Mouse (Mus musculus): ENCODE measurements around the gene Unc119b.
"Not testable (repeated sequence)": the region's sequence is repeated elsewhere in the genome, so short reads cannot be mapped to it uniquely, and the experiment has no call there.

Gene Unc119b

DNA sequence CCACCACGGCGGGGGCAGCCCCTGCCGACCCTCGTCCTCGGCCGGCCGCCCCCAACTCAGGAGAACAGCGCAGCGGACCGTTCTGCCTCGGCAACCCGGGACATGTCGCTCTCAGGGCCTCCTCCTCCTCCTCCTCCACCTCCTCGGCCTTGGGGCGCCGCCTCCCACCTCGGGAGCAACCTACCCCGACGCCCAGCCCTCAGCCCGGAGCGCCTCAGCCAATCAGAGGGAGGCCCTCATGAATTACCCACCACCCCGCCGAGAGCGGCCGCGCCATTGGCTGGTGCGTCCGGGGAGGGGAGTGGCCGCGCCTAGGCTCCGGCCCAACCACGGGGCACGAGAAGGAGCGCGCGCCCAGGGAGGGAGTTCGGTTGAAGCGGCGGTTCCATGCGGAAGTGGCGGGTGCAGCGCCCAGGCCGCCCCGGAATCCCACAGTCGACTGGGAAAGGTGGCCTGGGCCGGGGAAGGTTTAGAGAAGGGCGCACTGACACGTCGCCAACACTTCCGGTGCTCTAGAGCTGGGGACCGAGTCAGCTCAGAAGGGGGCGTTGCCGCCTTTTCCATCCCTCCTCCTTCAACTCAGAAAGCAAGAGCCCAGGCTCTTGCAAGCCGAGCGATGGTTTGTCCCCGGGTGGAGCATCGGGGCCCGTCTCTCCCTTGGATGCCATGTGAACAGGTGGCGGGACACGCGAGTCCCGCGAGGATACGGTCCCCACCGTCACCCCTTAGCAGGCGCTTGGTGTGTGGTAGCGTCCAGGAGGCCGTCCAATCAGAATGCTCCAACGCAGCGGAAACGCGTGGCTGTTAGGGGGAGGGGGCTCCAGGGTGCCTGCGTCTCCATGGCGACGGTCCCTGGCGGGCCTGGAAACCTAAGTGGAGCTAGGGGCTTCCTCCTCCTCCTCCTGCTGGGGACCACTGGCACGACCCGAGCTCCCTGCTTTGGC lies 23.5 kb upstream of the Unc119b start, which contains the start of gene Mlec:
Gene Mlec, minus strand, starts transcription at position 140 of the 944 bp plus-strand sequence.
- peak; percentile 99 for DNase-seq (ENCODE audit: low spot score)

DNA sequence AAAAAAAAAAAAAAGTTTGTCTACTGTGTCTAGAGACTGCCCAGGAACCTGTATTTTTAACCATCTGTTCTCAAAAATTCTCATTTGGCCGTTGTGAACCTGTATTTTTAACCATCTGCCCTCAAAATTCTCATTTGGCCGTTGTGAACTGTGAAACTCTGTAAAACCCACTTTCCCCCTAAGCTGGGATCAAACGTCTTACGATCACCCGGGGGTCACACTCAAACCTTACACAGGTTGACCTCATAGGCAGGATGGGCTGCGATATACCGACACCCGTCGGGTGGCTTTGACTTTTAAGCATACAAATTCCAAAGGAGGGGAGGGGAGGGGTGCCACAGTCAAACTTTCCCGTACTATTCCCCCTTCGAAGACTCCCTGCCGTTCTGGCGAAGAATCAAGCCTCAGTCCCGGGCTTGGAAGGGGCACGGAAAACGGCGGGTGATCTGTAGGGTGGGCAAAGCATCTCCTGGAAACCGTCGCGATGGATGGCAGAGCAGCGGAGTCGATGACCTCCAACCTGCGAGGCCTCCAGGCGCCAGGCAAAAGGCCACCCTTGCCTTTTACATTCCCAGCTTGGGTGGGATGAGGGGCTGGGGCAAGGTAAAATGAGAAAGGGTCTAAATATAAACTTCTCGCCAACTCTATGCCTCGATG lies 22.3 kb upstream of the Unc119b start:
- no peak for DNase-seq (ENCODE audit: low spot score)

DNA sequence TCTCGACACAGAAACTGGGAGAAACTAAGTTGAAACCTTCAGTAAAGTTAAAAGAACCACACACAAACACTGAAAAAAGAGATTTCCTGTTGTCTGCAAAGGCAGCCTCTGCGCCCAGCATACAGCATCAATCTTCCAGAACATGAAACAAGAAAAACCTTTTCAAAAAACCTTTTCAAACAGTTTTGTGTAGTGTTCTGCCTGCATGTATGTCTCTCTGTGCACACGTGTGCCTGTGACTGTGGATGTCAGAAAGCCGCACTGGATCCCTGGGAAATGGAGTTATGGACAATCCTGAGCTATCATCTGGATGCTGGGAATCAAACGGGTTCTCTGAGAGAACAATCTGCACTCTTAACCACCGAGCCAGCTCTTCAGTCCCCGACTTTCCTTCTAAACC lies 21.6 kb upstream of the Unc119b start:
- DNase-seq (ENCODE audit: low spot score): no peak

DNA sequence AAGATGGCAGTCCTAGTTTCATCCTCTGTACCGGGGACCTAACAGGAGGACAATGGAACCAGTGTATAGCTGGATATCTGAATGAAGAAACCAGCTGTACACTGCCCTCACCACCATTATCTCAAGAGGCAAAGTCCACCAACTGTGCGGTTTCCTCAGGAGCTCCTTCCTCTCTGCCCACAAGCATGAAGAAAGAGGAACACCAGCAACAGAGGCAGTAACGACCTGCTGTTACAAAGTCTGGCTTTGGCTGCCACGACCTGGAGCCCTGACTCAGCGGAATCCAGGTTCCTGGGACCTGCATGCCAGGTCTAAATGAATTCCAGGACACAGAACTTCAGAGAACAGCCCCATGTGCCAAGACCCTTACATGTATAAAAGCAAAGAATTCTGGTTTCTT lies 21.1 kb upstream of the Unc119b start:
- no peak for DNase-seq (ENCODE audit: low spot score)

DNA sequence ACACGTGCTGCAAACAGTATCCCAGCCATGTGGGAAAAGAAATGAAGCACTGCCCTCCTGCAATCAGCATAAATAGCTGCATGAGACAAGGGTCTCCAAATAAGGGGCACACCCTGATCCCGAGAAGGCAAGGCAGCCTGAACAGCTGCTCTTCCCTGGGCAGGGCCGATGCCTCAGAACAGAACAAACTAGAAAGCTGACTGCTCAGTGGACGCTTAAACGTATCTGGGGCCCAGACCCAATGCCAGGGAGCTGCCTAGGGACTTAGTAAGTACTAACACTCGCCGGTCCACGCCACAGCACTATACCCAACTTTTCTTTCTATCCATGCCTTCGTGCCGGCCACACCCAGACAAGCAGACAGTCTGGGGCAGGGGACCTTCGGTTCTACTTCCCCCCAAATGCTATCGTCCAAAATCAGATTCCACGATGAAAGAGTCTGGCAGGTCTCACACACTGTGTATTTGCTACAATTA lies 20.4 kb upstream of the Unc119b start:
- no peak for DNase-seq (ENCODE audit: low spot score)

DNA sequence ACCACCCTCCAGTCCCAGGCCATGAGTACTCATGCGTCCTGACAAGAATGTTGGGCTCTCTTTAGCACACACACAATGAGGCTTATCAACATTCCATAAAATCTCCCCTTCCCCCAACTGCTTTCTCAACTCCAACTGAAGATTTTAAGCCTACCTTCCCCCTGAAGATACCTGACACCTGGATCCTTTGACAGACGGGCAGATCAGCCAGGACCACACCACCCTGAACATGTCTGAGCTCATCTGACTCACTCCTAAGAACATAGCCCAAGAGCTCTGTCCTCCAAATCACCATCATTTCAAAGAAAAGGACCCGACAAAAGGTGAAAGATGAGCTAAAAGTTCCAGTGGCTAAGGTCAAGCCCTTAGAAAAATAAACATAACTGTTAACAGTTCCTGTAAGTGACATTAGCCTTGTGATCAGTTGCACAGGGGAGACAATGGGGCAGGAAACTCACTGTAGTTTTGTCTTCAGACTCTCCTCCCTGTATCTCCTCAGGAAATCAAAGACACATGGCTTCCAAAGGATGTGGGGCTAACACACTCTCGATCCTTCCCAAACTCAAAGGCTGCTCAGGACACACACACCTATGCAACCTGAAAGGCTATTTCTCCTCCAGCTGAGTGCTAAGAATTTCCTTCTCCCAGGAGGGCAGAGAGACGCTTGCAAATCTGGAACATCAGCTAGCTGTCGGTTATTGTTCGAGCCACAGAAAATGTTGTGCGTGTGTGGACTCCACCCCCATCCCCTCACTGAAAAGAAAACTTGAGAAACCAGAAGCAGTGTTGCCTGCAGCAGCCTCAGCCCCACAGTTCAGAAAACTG lies 17.6 kb upstream of the Unc119b start:
- DNase-seq (ENCODE audit: low spot score): no peak

DNA sequence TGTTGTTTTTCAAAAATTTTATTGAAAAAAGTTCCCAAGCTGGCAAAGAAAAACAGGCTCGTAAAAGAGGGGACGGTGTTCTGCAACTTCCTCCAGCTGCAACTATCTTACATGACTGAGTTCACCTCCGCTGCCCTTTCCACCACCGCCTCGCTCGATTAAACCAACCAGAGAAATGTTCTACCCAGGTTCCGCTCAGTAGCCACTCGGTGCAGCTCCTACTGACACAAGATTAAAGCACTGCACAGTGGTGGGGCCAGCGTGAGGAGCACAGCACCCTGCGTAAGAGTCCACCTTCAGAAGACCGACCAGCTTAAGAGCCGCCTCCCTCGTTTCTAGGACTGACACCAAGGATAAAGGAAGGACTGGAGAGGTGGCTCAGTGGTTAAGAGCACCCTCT lies 16.7 kb upstream of the Unc119b start:
- no peak for DNase-seq (ENCODE audit: low spot score)

DNA sequence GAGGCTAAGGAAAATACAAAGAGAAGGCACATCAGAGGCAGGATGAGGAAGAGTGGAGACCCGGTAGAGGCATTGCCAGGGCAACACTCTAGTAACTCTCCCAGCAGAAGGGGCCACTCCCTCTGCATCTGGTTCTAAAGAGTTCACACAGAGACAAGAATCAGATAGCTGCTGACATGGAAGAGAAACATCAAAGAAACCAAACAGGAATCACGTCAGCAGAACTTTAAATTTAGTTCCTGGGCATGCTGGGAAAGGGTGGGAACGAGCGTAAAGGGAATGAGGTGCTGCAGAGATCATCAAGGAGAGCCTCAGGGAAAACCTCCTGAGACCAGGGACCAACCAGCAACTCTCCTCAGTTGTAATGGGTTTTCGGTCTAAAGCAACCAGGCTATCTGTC lies 16.2 kb upstream of the Unc119b start:
- DNase-seq (ENCODE audit: low spot score): no peak

DNA sequence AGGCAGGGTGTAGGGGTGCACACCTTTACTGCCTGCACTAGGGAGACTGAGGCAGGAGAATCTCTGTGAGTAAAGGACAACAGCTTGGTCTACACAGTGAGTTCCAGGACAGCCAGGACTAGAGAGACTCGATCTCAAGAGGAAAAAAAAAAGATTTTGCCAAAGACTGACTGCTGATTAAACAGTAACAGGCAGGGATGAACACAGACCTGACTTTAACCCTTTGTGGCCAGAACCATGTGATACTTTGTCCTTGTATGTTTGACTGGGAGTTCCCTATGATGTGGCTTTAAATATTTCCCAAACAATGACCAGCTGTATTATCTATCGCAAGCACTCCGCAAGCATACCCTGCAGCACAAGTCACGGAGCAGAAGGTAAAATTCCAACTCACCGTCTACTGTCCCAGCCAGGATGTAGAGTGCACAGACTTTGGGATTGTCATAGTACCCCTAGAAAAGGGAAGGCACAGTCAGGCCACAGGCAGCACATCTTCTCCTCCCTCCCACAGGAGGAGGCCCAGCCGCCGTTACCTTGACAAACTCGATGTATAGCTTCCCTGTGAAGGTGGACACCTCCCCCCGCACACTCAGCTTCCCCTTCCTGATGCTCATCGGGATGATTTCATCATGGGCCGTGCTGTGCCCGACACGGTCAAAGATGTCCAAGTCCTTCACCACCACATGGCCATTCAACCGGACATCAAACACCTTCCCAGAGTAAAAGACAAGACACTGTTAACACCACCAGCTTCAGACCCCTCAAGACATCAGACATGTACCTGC lies 15.1 kb upstream of the Unc119b start:
- no peak for DNase-seq (ENCODE audit: low spot score)

DNA sequence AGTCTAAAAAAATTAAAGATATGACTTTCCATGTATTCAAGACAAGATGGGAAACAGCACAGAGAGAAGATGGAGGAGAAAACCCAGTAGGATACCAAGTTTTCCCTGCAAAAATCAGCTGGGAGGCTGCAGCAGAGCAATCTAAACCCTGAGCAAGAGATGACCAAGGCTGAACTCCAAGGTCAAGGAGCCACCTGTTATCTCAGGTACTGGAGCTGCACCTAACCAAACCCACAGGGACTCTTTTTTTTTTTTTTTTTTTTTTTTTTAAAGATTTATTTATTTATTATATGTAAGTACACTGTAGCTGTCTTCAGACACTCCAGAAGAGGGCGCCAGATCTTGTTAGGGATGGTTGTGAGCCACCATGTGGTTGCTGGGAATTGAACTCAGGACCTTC lies 14.1 kb upstream of the Unc119b start:
- DNase-seq (ENCODE audit: low spot score): not testable (repeated sequence)

DNA sequence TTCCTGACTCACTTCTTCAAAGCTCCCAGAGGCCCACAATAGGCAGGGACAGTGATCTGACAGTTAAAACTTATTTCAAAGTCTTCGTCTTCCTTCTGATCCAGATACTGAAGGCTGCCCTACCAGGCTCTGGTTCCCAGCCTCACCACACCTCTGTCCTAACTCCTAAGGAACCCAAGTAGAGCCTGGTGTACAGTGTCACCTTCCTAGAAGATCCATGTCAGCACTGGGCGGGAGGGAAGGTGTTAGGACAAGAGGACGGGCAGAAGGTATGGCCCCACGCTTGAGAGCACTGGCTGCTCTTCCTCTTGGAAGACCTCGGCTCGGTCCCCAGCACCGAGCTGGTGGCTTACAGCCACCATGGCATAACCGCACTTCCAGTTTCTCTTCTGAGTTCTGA lies 13.6 kb upstream of the Unc119b start:
- DNase-seq (ENCODE audit: low spot score): no peak

DNA sequence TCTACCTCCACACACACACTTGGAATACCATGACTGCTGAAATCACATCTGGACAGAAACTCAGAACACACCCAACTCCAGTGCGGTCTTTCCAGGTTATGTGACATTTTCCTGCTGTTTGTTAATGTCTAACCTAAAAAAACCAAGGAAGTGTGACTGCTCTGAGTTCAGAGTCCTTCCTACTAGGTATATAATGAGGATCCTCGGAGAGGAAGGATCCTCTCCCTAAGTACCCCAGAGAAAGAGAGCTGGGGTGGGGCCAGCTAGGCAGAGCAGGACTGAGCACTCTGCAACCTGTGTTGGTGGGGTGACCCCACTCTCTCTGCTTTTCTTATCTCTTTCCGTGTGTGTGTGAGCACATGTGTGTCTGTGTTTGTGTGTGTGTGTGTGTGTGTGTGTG lies 12.6 kb upstream of the Unc119b start:
- DNase-seq (ENCODE audit: low spot score): no peak

DNA sequence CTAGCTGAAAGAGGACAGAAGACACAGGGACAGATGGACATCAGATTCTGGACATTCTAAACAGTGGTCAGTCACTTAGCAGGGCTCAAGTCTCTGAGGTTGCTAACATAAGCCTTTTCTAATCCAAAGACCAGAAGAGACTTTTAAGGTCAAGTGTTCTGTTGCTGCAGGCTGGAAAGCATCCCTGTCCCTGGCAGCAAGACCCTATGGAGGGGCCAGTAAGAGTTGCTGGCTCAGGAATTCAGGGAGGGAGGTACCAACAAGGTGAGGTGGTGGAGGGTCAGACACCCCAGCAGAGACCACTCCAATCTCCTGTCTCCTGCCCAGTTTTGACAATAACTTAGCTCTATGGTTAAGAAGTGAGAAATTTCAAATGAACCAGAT lies 12.0 kb upstream of the Unc119b start:
- DNase-seq (ENCODE audit: low spot score): no peak

DNA sequence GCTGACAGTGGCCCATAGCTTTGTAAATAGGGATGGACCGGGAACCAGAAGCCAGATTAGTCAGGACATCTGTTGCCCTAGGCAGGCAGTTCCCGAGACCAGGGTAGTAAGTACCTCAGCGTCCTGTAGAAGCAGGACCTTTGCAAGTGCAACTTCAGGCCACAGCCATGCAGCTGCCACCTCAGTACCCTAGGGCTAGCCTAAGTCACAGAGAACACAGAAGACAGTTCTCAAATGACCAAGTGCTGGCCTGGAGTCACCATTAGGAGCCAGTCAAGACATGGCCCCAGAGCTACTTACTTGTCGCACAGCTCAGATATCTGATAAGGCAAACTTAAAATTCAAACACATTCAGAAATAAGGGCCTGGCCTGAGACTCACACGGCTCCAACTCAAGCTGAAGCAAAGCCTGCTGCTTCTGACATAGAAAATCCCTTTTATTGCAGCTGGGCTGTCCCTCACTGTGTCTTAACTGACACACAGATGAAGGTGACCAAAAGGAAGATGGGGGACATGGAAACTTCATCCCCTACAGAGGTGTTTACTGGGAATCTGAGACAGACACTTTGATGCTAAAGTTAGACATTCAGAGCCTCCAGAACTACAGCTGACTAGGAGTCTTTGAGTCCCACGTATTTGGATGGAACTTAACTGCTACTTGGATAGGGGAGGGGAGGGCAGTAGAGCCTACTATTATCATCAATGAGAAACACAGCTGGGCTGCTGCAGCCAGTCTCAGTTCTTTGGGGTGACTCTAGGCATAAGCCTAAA lies 11.4 kb upstream of the Unc119b start:
- DNase-seq (ENCODE audit: low spot score): no peak

DNA sequence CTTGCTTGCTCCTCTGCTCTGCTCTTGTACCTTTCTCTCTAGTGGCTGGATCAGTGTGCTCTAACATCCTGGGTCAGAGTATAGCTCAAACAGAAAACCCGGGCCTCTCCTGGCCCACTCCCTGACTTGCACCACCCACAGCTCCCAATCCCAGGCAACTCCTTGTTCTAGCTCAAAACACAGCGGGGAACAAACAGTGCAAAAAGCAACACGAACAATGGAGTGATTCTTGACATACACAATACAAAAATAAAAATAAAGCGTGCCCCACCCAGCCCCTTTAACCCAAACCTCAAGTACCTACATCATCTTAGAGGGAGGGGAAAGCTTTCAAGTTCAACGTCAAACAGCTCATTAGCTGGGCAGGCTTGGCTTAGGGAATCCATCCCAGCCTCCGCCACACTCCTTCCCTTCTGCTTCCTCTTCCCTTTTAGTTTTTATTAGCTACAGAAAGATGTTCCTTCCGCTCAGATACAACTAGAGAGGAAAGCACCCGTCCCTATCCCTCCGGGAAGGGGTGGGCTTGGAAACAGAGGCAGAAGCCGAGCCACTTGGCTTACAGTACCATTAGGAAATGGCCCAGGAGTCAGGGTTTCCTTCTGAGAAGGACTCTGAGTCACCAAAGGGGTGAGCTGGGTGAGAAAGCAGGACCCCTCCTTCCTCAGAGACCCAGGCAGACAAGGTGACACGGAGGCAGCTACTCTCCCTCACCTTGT lies 10.6 kb upstream of the Unc119b start:
- DNase-seq (ENCODE audit: low spot score): no peak

DNA sequence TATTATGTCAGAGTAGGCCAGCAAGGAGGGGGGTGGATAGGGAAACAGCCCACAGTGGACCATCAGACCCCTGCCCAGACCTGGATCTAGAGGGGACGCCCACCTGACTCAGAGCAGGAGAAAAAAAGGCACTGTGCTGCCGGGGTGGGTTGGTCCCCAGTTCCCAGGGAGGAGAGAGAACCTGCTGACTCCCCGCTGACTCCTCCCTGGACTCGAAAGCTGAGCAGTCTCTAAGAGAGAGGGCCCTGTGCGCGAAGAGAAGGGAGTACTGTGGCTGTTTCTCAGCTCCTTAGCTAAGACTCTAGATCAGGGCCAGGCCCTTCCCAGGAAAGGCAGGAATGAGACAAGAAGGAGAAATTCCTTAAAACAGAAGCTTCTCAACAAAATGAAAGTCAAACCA lies 9.7 kb upstream of the Unc119b start:
- DNase-seq (ENCODE audit: low spot score): no peak

DNA sequence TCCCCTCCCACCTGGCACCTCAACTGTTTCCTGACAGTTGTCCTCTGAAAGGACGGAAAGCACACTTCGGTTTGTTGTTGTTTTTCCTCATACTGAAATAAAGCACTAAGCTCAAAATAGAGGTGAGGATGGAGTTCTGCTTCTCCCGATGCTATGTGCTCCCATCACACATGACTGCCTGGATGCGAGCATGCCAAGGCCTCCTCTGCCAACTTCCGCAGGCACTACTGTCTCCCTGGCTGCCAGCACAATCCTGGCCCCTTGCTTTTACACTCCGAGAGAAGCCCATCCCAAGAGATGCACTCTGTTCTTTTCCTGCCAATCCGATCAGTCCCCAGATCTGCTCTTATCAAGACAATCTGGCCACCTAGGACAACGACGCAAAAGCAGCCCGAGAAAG lies 8.8 kb upstream of the Unc119b start:
- no peak for DNase-seq (ENCODE audit: low spot score)

DNA sequence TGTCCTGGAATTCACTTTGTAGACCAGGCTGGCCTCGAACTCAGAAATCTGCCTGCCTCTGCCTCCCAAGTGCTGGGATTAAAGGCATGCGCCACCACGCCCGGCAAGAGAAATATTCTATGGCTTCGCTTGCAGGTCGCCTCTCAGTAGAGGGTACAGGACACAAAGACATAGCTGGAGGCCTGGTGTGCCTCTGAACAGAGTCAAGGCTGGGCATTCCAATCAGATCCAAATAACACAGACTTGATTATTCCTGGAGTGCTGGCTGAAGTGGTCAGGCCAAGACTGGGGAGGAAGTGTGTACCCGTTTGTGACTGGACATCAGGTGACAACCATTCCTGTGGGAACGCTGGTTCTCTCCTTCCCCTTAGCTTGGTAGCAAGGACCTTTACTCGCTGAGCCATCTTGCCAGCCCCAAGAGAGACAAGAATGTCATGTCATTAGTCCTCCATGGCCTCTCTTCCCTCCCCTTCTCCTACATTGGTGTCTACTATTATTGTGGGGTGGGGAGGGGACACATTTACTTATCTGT lies 7.5 kb upstream of the Unc119b start:
- DNase-seq (ENCODE audit: low spot score): no peak

DNA sequence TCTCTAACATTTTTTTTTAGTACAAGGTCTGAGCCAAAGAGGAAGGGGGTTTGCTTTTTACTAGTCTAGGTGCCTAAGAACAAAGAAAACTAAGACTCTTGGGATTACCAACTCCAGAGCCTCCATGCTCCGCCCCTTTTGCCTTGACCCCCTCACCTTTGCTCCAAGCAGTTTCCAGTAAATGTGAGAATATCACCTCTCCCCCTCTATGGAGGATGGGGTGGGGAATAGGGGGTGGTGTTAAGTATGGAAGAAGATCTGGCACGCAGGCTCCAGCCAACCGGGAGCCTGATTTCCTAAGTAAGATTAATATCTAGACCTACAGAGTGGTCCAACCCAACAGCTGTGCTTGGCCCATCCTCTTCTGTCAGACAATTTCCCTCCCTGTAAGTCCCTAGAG lies 6.0 kb upstream of the Unc119b start:
- no peak for DNase-seq (ENCODE audit: low spot score)

DNA sequence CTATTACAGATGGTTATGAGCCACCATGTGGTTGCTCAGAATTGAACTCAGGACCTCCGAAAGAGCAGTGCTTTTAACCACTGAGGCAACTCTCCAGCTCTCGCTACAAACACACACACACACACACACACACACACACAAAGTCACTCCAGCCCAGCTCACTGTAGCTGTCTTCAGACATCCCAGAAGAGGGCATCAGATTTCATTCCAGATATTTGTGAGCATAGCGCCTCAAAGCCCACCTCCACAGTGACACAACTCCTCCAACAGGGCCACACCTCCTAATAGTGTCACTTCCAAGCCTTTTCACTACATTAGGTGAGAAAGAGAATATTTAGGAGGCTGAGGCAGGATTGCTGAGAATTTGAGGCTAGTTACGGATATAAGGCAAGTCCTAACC lies 4.3 kb upstream of the Unc119b start:
- DNase-seq (ENCODE audit: low spot score): no peak
